In genomic region chr10:111441034-111441440, GRCm38 (mm10) we compare ENCODE assay signal across 11 mouse cellular contexts. TPM values are rescaled to one million over a fixed set of nuclear protein-coding genes. Genes with fewer than 3 reads are reported as not detected.
DNase-seq lines count a peak whose midpoint lies in the region; ATAC-seq and TF ChIP-seq lines count a peak whose summit lies in the region.
"Had no signal": no experiment of that assay in that cellular context is flagged by ENCODE, and none has a peak within 500 bp of the region (broad histone marks: within the 10 kb centered on the region; RNA-seq: fewer than 3 reads in every experiment).

No protein-coding gene starts in this region.

- no peak for ATAC-seq in heart, embryonic 13.5 days (ENCODE audit: extremely low read depth, insufficient number of reproducible peaks, low FRiP score, low TSS enrichment)
- ATAC-seq in G1E (ENCODE audit: extremely low read depth, insufficient number of reproducible peaks, low FRiP score, poor library complexity, severe bottlenecking) = peak; percentile 30; the same call in 1 of the 2 replicates
- peak; percentile 91 for ATAC-seq in common myeloid progenitor, adult 5-6 weeks (replicated peaks; ENCODE audit: low read depth, poor library complexity, severe bottlenecking)
- peak; percentile 52 for ATAC-seq in megakaryocyte-erythroid progenitor cell, adult 5-6 weeks (replicated peaks; ENCODE audit: low FRiP score, low TSS enrichment, poor library complexity, severe bottlenecking)
- ATAC-seq in hindbrain, embryonic 12.5 days (ENCODE audit: low FRiP score) = no peak

- DNase-seq in heart, postnatal 25 days (ENCODE audit: low spot score) = no peak
- no peak for DNase-seq in G1E (ENCODE audit: low spot score)
- DNase-seq in layer of hippocampus, postnatal 36 days = no peak
- DNase-seq in cerebellum, postnatal 10 days = no peak
- DNase-seq: cerebellum, postnatal 36 days; kidney, postnatal 25 days had no signal

- TF ChIP-seq CTCF in G1E (IDR thresholded peaks at IDR 0.05; ENCODE audit: low read depth, low read length) = no peak

- H3K27ac ChIP-seq in heart, embryonic 13.5 days (replicated peaks) = 0 out of 2 replicates have a peak overlapping the region, but pooled peaks have one; percentile 13
- H3K27ac ChIP-seq in hindbrain, embryonic 12.5 days = no peak overlapping the region
- H3K27ac ChIP-seq: lung, embryonic 15.5 days had no signal

- WGBS in heart, embryonic 13.5 days = 32% methylated on average over 3 of the region's 3 CpGs
- 78% methylated on average over 3 of the region's 3 CpGs for WGBS in hindbrain, embryonic 12.5 days

- no peak overlapping the region for H3K4me3 ChIP-seq in heart, embryonic 13.5 days
- no peak overlapping the region for H3K4me3 ChIP-seq in G1E (ENCODE audit: low read depth, low read length)
- H3K4me3 ChIP-seq in hindbrain, embryonic 12.5 days = no peak overlapping the region
- H3K4me3 ChIP-seq: lung, embryonic 15.5 days had no signal

- intact Hi-C loops in heart, postnatal 25 days (cut with DNase I) = no loop called here

- peaks cover 20% of the 10 kb centered on the region for H3K4me1 ChIP-seq in heart, embryonic 13.5 days
- peaks cover 20% of the 10 kb centered on the region for H3K4me1 ChIP-seq in G1E (ENCODE audit: insufficient read depth, low read depth, low read length)
- no peaks in the 10 kb centered on the region for H3K4me1 ChIP-seq in hindbrain, embryonic 12.5 days
- H3K4me1 ChIP-seq: lung, embryonic 15.5 days had no signal

- 0 out of 2 replicates have a peak overlapping the region, but pooled peaks have one; percentile 10 for H3K4me2 ChIP-seq in heart, embryonic 13.5 days
- no peak overlapping the region for H3K4me2 ChIP-seq in hindbrain, embryonic 12.5 days (replicated peaks)
- H3K4me2 ChIP-seq: lung, embryonic 15.5 days had no signal

- no peak overlapping the region for H3K9ac ChIP-seq in heart, embryonic 13.5 days
- no peak overlapping the region for H3K9ac ChIP-seq in hindbrain, embryonic 12.5 days
- H3K9ac ChIP-seq: lung, embryonic 15.5 days had no signal

- no peaks in the 10 kb centered on the region for H3K9me3 ChIP-seq in heart, embryonic 13.5 days
- no peaks in the 10 kb centered on the region for H3K9me3 ChIP-seq in G1E (replicated peaks)
- no peaks in the 10 kb centered on the region for H3K9me3 ChIP-seq in hindbrain, embryonic 12.5 days (replicated peaks)
- H3K9me3 ChIP-seq: lung, embryonic 15.5 days had no signal

- no peaks in the 10 kb centered on the region for H3K27me3 ChIP-seq in heart, embryonic 13.5 days (replicated peaks)
- H3K27me3 ChIP-seq in G1E (ENCODE audit: insufficient read depth, low read length) = no peaks in the 10 kb centered on the region
- H3K27me3 ChIP-seq in hindbrain, embryonic 12.5 days = no peaks in the 10 kb centered on the region
- H3K27me3 ChIP-seq: lung, embryonic 15.5 days had no signal

- H3K36me3 ChIP-seq in heart, embryonic 13.5 days = no peaks in the 10 kb centered on the region
- no peaks in the 10 kb centered on the region for H3K36me3 ChIP-seq in G1E (replicated peaks)
- no peaks in the 10 kb centered on the region for H3K36me3 ChIP-seq in hindbrain, embryonic 12.5 days
- H3K36me3 ChIP-seq: lung, embryonic 15.5 days had no signal

RNA-seq across cellular contexts. Expression of gene Nap1l1, which starts 32.0 kb away (rescaled TPM):
- 135 and 143 TPM in 2 replicates for polyA plus RNA-seq in heart, embryonic 13.5 days (2015; fragmentation: Nextera tagmentation; extraction: Ambion mirVana)
- 10 to 100 TPM; 55.0 to 60.9 TPM for total RNA-seq in heart, postnatal 25 days (2021)
- 541 and 552 TPM in 2 replicates for total RNA-seq in G1E (2014; fragmentation: Nextera tagmentation)
- total RNA-seq in G1E (2017) = 281 and 370 TPM in 2 replicates
- polyA plus RNA-seq in G1E (2012) = 199 and 223 TPM in 2 replicates
- total RNA-seq in common myeloid progenitor, adult 5-6 weeks (2017) = 824 and 1,033 TPM in 2 replicates
- total RNA-seq in megakaryocyte-erythroid progenitor cell, adult 5-6 weeks (2014; fragmentation: Nextera tagmentation) = 549 and 560 TPM in 2 replicates
- 733 and 821 TPM in 2 replicates for total RNA-seq in megakaryocyte-erythroid progenitor cell, adult 5-6 weeks (2017)
- 100 to 1,000 TPM; 156 to 179 TPM for total RNA-seq in layer of hippocampus, postnatal 36 days (2021)
- polyA plus RNA-seq in hindbrain, embryonic 12.5 days (2016; fragmentation: Nextera tagmentation; extraction: Ambion mirVana) = 265 and 269 TPM in 2 replicates

Comparison
In these comparisons a context has a peak if more than half of its experiments do, and no peak if none do; other contexts are left out.
1. ATAC-seq: peak in G1E (single experiment), common myeloid progenitor, adult 5-6 weeks (single experiment) and megakaryocyte-erythroid progenitor cell, adult 5-6 weeks (single experiment); none in heart, embryonic 13.5 days (single experiment) and hindbrain, embryonic 12.5 days (single experiment).